Mouse (Mus musculus) myocyte (in vitro differentiated cells): ENCODE results near the gene Ticam1. TPM values are rescaled to one million over a fixed set of nuclear protein-coding genes. Genes with fewer than 3 reads are reported as not detected.
A peak's percentile ranks its signal among the peaks of the same experiment; 100 is the strongest.

Source experiments
- H3K27me3 ChIP-seq: one replicate; pipeline ENCODE4 v1.6.1; 2011; ENCODE audit not compliant: control insufficient read depth, insufficient read depth, insufficient read length
- H3K36me3 ChIP-seq: one replicate; pipeline ENCODE4 v1.6.1; 2011; ENCODE audit not compliant: control insufficient read depth, insufficient read depth
- H3K4me2 ChIP-seq: one replicate; pipeline ENCODE4 v1.6.1; 2011; ENCODE audit warnings: low read depth, control low read depth
- H3K4me3 ChIP-seq: one replicate; pipeline ENCODE4 v1.5.1; 2011; ENCODE audit warnings: mild to moderate bottlenecking, control low read depth, moderate library complexity
- H3K79me2 ChIP-seq: one replicate; pipeline ENCODE4 v1.6.1; 2011; ENCODE audit not compliant: control insufficient read depth, insufficient read depth
- H3ac ChIP-seq: one replicate; pipeline ENCODE4 v1.6.1; 2011; ENCODE audit not compliant: control insufficient read depth, insufficient read length
- CEBPB ChIP-seq: IDR thresholded peaks from 2 replicates; pipeline ENCODE4 v1.6.1; 2011; ENCODE audit warnings: mild to moderate bottlenecking, moderate library complexity; ENCODE audit not compliant: poor library complexity, insufficient read depth, severe bottlenecking
- E2F4 ChIP-seq: IDR thresholded peaks from one replicate; pipeline ENCODE4 v1.6.1; 2011; ENCODE audit warnings: mild to moderate bottlenecking, control low read depth, moderate library complexity; ENCODE audit not compliant: insufficient read depth
- MAX ChIP-seq: IDR thresholded peaks from one replicate; pipeline ENCODE4 v1.6.1; 2011; ENCODE audit warnings: low read depth, mild to moderate bottlenecking, control low read depth
- MYOD1 ChIP-seq, 3 experiments: IDR thresholded peaks; one replicate each; pipeline ENCODE4 v1.6.1; 2011; ENCODE audit warnings: control low read depth in 2 of 3, low read depth in 2 of 3, mild to moderate bottlenecking in 2 of 3, moderate library complexity in 1 of 3; ENCODE audit not compliant: insufficient read length in 2 of 3, control insufficient read depth in 1 of 3
- MYOG ChIP-seq, 3 experiments: IDR thresholded peaks; one replicate each; pipeline ENCODE4 v1.6.1; 2011; ENCODE audit warnings: control low read depth in 2 of 3, low read depth in 2 of 3, mild to moderate bottlenecking in 2 of 3; ENCODE audit not compliant: insufficient read length in 2 of 3, control insufficient read depth in 1 of 3, insufficient read depth in 1 of 3
- POLR2A ChIP-seq: IDR thresholded peaks from one replicate; pipeline ENCODE4 v1.6.1; 2011; ENCODE audit warnings: low read depth, mild to moderate bottlenecking, control low read depth, moderate library complexity; ENCODE audit not compliant: insufficient read length
- POLR2AphosphoS2 ChIP-seq: IDR thresholded peaks from one replicate; pipeline ENCODE4 v1.6.1; 2011; ENCODE audit warnings: low read depth, control low read depth; ENCODE audit not compliant: insufficient read length
- REST ChIP-seq: IDR thresholded peaks from one replicate; pipeline ENCODE4 v1.6.1; 2011; ENCODE audit warnings: mild to moderate bottlenecking, control low read depth, moderate library complexity; ENCODE audit not compliant: insufficient read depth, insufficient read length
- SRF ChIP-seq: IDR thresholded peaks from one replicate; pipeline ENCODE4 v1.6.1; 2011; ENCODE audit warnings: low read depth; ENCODE audit not compliant: control insufficient read depth, insufficient read length
- TCF12 ChIP-seq: IDR thresholded peaks from one replicate; pipeline ENCODE4 v1.6.1; 2011; ENCODE audit warnings: mild to moderate bottlenecking, control low read depth; ENCODE audit not compliant: poor library complexity, insufficient read depth, severe bottlenecking
- TCF3 ChIP-seq: IDR thresholded peaks from one replicate; pipeline ENCODE4 v1.6.1; 2011; ENCODE audit warnings: low read depth, control low read depth; ENCODE audit not compliant: insufficient read length
- USF1 ChIP-seq: IDR thresholded peaks from one replicate; pipeline ENCODE4 v1.6.1; 2011; ENCODE audit warnings: low read depth, mild to moderate bottlenecking, control low read depth, moderate library complexity
- polyA plus RNA-seq: library from polyadenylated mRNA; unstranded; fragments of >200 nt; fragmentation: generic; extraction: Trizol; gene quantifications from one replicate; pipeline ENCODE4 v1.2.1, GENCODE M21; 2012; ENCODE audit warnings: missing spikeins

The Ticam1 gene
- polyA plus RNA-seq, 1 experiment, result 9.1 TPM

- Histone ChIP-seq H3K79me2 (no peaks in the 10 kb centered on the region), H3ac (no peak overlapping the region), H3K4me3 (no peak overlapping the region), H3K36me3 (no peaks in the 10 kb centered on the region), H3K27me3 (peaks cover 22% of the 10 kb centered on the region), H3K4me2 (no peak overlapping the region)
- TF ChIP-seq E2F4 (no peak), USF1 (no peak), CEBPB (no peak), REST (no peak), POLR2A (no peak)
These were observed 25.3 kb downstream of the Ticam1 start for GRCm38 (mm10) chr17:56251136-56251829.

DNA sequence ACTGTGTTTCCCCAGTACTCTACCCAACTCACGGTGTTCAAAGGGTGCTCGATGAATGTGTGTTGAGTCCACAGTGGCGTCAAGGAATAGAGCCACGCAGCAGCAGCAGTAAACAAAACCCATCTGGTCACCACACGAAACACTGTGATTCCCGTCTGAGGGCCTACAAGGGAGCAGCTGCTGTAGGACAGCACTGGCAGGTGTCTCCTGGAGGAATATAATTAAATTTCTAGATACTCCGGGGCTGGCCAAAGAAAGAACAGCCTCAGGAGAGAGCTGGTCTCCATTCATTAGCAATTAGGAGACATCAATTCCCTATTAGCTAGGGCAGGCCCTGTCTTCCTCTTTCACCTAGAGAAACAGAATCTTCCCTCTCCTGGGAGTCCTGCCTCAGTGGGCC is 31.0 kb downstream of the Ticam1 start:
- no peak overlapping the region for H3ac ChIP-seq
- TF ChIP-seq REST, result no peak
- no peak for TF ChIP-seq MYOD1 (IDR thresholded peaks at IDR 0.05; ENCODE audit: control insufficient read depth in 1 of 3, insufficient read length in 2 of 3, low read depth in 2 of 3)
- TF ChIP-seq MYOG (IDR thresholded peaks at IDR 0.05; ENCODE audit: control insufficient read depth in 1 of 3, insufficient read depth in 1 of 3, insufficient read length in 2 of 3, low read depth in 2 of 3), result no peak
- no peak for TF ChIP-seq E2F4
- TF ChIP-seq MAX, result no peak
- no peak for TF ChIP-seq USF1
- no peak for TF ChIP-seq POLR2AphosphoS2
- no peak for TF ChIP-seq SRF
- no peak for TF ChIP-seq TCF3
- no peak for TF ChIP-seq POLR2A

DNA sequence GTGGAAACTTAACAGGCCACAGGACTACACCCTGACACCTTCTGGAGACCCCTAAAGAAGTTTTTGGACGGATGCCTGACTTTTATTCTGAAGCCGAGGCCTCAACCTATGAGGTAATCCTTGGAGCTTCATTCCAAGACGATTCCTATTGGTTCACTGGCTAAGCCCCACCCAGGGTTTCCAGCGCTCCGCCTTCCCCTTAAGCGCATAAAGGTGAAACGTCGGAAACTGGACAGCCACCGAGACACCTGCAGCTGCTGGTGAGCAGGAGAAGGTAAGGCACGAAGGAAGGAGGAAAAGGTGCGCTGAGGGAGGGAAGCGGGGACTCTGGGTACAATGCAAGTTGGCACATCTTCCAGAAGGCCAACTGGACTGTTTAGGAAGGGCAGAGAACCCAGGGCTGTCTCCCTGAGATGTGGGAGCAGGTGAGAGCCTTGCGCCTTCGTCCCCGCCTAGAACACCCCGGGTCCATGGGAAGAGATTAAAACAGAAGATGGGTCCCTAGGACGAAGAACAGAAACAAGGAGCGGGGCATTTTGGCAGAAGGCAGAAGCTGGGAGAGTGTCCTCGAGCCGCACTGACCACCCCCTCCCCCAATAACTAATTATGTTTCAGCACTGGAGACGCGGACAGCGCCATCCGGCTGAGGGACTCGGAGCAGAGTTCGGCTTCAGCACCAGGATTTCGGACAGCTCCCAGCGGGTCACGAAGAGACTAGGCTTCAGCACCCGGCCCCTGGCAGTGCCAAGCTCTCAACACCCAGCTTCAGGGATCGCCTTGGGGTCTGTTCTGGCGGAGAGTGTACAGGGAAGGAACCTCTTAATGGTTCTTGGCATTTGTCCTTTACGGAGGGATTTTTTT is 34.8 kb downstream of the Ticam1 start:
- TF ChIP-seq MAX (peak; percentile 85), POLR2A (no peak), MYOG (IDR thresholded peaks at IDR 0.05; ENCODE audit: control insufficient read depth in 1 of 3, insufficient read depth in 1 of 3, insufficient read length in 2 of 3, low read depth in 2 of 3) (peak in 1 of 3 experiments; percentile 38), REST (peak; percentile 99)

More for the DNA sequence above, 31.0 kb downstream of the Ticam1 start:
- peaks cover 22% of the 10 kb centered on the region for H3K27me3 ChIP-seq
- no peaks in the 10 kb centered on the region for H3K79me2 ChIP-seq
- no peaks in the 10 kb centered on the region for H3K36me3 ChIP-seq
- H3K4me2 ChIP-seq, result no peak overlapping the region
- H3K4me3 ChIP-seq, result no peak overlapping the region

DNA sequence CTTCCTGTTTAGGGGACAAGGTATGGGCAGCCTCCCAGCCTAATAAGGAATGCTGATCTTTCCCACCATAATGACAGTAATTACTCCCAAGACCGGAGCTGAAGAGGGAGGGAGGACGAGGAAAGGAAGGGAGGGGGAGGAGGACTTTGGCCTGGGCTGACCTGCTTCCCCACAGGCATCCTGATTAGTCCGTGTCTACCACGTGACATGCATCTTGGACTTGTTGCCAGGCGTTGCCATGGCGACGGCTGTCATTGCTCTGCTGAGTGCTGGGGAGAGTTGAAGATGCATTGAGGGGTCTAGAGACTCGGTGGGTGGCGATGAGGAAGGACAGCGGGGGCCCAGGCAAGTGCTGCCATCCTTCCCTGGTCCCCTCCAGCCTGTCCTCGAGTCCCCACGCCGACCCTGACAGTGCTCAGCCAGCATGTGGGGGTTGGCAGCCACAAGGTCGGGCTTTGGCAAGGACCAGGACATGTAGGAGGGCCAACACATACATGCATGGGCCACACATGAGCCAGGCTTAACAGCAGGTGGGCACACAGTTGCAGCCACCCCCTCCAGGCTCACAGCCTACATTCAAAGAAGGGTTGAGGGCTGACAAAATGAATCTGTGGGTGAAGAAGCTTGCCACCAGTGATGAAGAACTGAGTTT is 42.6 kb downstream of the Ticam1 start:
- Histone ChIP-seq H3K36me3 (no peaks in the 10 kb centered on the region), H3K79me2 (no peaks in the 10 kb centered on the region), H3K27me3 (peaks cover 36% of the 10 kb centered on the region), H3K4me2 (no peak overlapping the region), H3ac (no peak overlapping the region), H3K4me3 (no peak overlapping the region)
- no peak for TF ChIP-seq REST
- no peak for TF ChIP-seq POLR2AphosphoS2
- no peak for TF ChIP-seq MYOG (IDR thresholded peaks at IDR 0.05; ENCODE audit: control insufficient read depth in 1 of 3, insufficient read depth in 1 of 3, insufficient read length in 2 of 3, low read depth in 2 of 3)
- no peak for TF ChIP-seq MAX
- TF ChIP-seq POLR2A, result no peak
- no peak for TF ChIP-seq MYOD1 (IDR thresholded peaks at IDR 0.05; ENCODE audit: control insufficient read depth in 1 of 3, insufficient read length in 2 of 3, low read depth in 2 of 3)
- TF ChIP-seq TCF12, result no peak

More for the DNA sequence above, 34.8 kb downstream of the Ticam1 start:
- no peak overlapping the region for H3K4me3 ChIP-seq
- no peaks in the 10 kb centered on the region for H3K36me3 ChIP-seq
- no peaks in the 10 kb centered on the region for H3K79me2 ChIP-seq
- no peaks in the 10 kb centered on the region for H3K27me3 ChIP-seq
- H3K4me2 ChIP-seq, result no peak overlapping the region
- no peak overlapping the region for H3ac ChIP-seq

DNA sequence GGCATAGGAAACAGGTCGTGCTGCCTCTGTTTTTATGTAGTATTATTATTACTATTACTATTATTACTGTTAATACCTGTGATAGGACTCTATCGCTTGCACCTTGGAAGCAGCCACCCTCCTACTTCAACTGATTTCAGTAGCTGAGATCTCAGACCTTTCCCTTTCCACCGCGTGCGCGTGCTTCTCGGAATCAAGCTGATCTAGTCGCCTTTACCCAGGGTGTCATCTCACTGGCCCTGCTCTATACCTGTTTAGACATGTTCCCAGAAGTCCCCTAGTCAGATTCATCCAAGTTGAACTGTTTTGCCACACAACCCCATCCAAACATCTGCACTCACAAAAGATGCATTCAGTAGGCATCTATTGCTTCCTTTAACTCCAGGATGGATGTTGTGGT is 43.2 kb downstream of the Ticam1 start:
- no peaks in the 10 kb centered on the region for H3K79me2 ChIP-seq
- TF ChIP-seq USF1, result no peak
- TF ChIP-seq TCF3, result no peak
- TF ChIP-seq SRF, result no peak
- TF ChIP-seq REST, result no peak
- TF ChIP-seq CEBPB, result no peak
- no peak for TF ChIP-seq E2F4
- no peak for TF ChIP-seq MAX
- TF ChIP-seq TCF12, result no peak
- TF ChIP-seq POLR2AphosphoS2, result no peak
- H3K27me3 ChIP-seq, result peaks cover 39% of the 10 kb centered on the region
- H3K4me2 ChIP-seq, result no peak overlapping the region
- H3ac ChIP-seq, result no peak overlapping the region
- H3K4me3 ChIP-seq, result no peak overlapping the region
- H3K36me3 ChIP-seq, result no peaks in the 10 kb centered on the region
